Mouse (Mus musculus) Muller cell, postnatal 12 days (primary cell): ENCODE measurements around the gene Cnot2.
"Not testable (repeated sequence)": the region's sequence is repeated elsewhere in the genome, so short reads cannot be mapped to it uniquely, and the experiment has no call there.

Experiments used
- DNase-seq: peaks from one replicate; pipeline ENCODE4 v3.0.0-alpha.2; 2015; ENCODE audit errors: inconsistent ontology term

Cnot2 gene

GRCm38 (mm10) chr10:116581369-116581718 is at the start of gene Cnot2:
Cnot2 (minus strand) TSS chr10:116581511.
- peak; percentile 92 for DNase-seq

- DNase-seq = no peak
These were observed 47.6 kb upstream of the Cnot2 start for GRCm38 (mm10) chr10:116628926-116629325.

- peak; percentile 58 for DNase-seq
These were observed 44.7 kb upstream of the Cnot2 start for GRCm38 (mm10) chr10:116626009-116626408.

- not testable (repeated sequence) for DNase-seq
These were observed 31.9 kb upstream of the Cnot2 start for GRCm38 (mm10) chr10:116613250-116613649.

GRCm38 (mm10) chr10:116604905-116605162 is 23.5 kb upstream of the Cnot2 start:
- DNase-seq = no peak

- no peak for DNase-seq
These were observed 23.0 kb upstream of the Cnot2 start for GRCm38 (mm10) chr10:116604081-116604904.

- no peak for DNase-seq
These were observed 17.9 kb upstream of the Cnot2 start for GRCm38 (mm10) chr10:116599056-116599850.

GRCm38 (mm10) chr10:116582738-116583137 is 1.4 kb upstream of the Cnot2 start:
- DNase-seq = no peak

- DNase-seq = peak; percentile 78
These were observed 589 bp upstream of the Cnot2 start for GRCm38 (mm10) chr10:116581719-116582481.

- DNase-seq = peak; percentile 62
These were observed 536 bp downstream of the Cnot2 start for GRCm38 (mm10) chr10:116580591-116581358.

GRCm38 (mm10) chr10:116579478-116579877 is 1.8 kb downstream of the Cnot2 start:
- no peak for DNase-seq

GRCm38 (mm10) chr10:116578375-116578774 is 2.9 kb downstream of the Cnot2 start:
- no peak for DNase-seq

GRCm38 (mm10) chr10:116577181-116577580 is 4.1 kb downstream of the Cnot2 start:
- DNase-seq = no peak

GRCm38 (mm10) chr10:116576071-116576470 is 5.2 kb downstream of the Cnot2 start:
- not testable (repeated sequence) for DNase-seq

GRCm38 (mm10) chr10:116570526-116570925 is 10.8 kb downstream of the Cnot2 start:
- no peak for DNase-seq

- no peak for DNase-seq
These were observed 12.8 kb downstream of the Cnot2 start for GRCm38 (mm10) chr10:116568539-116568938.

GRCm38 (mm10) chr10:116567491-116568405 is 13.6 kb downstream of the Cnot2 start:
- DNase-seq = no peak

- DNase-seq = not testable (repeated sequence)
These were observed 14.8 kb downstream of the Cnot2 start for GRCm38 (mm10) chr10:116566492-116566891.

GRCm38 (mm10) chr10:116564828-116565602 is 16.3 kb downstream of the Cnot2 start:
- no peak for DNase-seq
